Mouse (Mus musculus): ENCODE measurements around the gene Ech1.

Gene Ech1

GRCm38 (mm10) chr7:28802846-28803588, 22.0 kb upstream of the Ech1 start:
- DNase-seq (ENCODE audit: low read depth, low spot score): no peak

DNA sequence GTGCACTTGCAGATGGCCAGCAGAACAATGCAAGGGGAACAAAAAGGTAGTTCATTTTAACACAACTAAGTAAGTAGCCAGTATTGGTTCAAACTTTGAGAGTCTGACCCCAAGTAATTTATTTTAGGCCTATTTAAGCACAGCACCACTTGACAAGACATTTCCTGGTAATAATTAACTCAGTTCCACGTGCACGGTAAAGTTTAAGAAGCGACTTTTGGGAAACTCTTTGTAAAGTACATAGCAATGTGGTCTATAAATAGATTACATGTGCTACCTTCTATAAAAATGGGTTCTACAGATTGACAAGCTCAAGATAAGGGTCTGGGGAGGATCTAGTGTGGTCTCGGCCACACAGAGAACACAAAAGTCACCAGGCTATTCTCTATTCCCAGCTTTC, 21.3 kb upstream of the Ech1 start:
- DNase-seq (ENCODE audit: low read depth, low spot score): no peak

GRCm38 (mm10) chr7:28806869-28807268, 18.1 kb upstream of the Ech1 start:
- DNase-seq (ENCODE audit: low read depth, low spot score): no peak

- DNase-seq (ENCODE audit: low read depth, low spot score): no peak
Measured at GRCm38 (mm10) chr7:28807641-28808220, 17.3 kb upstream of the Ech1 start.

DNA sequence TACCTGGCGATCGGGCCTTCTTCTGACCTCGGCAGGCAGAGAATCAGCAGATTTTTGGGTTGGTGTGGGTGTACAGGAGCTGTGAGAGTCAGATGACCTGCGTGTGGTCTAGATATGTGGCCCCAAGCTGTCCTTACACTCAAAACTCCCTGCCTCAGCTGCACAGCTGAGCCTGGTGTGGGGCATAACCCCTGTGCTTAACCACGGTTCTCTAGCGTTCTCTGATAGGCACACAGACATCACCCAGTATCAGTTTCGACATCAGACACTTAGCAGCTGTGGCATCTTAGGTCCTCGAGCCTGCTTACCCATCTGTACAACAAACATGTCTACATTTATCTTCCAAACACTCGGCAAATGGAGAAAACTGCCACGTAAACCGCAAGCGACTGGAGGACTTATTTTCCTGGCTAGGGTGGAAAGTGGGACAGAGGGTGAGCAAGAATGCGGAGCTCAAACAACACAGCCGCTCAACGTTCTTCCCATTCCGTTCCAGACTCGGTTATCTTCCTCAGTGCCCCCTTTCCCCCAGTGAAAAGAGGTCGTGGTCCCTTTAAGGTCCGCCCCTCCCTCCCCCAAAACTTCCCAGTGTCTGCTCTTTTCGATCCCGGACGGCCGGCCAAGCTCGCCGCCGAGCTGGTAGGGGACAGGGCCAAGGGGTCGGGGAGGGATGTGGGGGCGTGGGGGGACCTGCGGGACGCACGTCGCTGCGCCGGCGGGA, 16.6 kb upstream of the Ech1 start, which contains the start of gene Hnrnpl:
Gene Hnrnpl, plus strand, starts transcription at position 321 of the 721 bp plus-strand sequence.
- DNase-seq (ENCODE audit: low read depth, low spot score): no peak

- DNase-seq (ENCODE audit: low read depth, low spot score): no peak
Measured at GRCm38 (mm10) chr7:28808957-28809393, 16.0 kb upstream of the Ech1 start.

GRCm38 (mm10) chr7:28809401-28810089, 15.5 kb upstream of the Ech1 start:
- DNase-seq (ENCODE audit: low read depth, low spot score): no peak

- DNase-seq (ENCODE audit: low read depth, low spot score): peak; percentile 98
Measured at GRCm38 (mm10) chr7:28810107-28811066, 14.6 kb upstream of the Ech1 start.

DNA sequence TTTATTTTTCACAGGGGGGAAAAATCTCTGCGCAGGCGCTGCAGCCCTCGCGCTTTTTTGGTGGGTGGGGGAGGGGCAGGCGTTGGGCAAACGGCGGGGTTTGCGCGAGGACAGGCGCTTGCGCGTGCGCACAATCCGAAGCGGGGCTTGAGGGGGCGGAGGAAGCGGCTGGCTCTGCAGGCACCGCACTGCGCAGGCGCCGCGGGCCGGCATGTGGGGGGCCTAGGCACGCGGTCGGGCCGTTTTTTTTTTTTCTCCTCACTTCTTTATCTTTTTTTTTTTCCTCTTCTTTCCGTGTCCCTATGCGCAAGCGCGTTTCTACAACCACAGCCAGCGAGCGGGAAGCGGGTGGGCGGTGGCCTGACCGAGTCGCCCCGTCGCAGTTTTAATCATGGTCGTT, 13.8 kb upstream of the Ech1 start:
- DNase-seq (ENCODE audit: low read depth, low spot score): peak; percentile 75

- DNase-seq (ENCODE audit: low read depth, low spot score): no peak
Measured at GRCm38 (mm10) chr7:28811640-28812275, 13.3 kb upstream of the Ech1 start.

DNA sequence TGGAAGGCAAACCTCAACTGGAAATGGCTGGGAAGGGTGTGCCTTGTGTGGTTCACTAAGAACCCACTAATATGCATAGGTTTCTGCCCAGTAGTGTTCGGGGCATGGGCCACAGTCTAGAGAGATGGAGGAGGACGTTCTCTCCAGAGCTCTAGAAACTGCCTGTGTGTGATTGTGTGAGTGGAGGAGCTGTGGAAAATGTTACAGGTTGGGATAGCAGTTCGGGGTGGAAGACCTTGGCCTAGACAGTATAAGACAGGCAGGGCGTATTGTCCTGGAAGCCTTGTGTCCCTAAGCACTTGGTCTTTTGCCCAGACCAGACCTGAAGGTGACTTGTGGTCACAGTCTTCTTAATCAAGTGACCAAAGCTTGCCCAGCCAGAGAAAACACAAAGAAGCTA, 12.6 kb upstream of the Ech1 start:
- no peak for DNase-seq (ENCODE audit: low read depth, low spot score)

- DNase-seq (ENCODE audit: low read depth, low spot score): no peak
Measured at GRCm38 (mm10) chr7:28812949-28813348, 12.1 kb upstream of the Ech1 start.

- DNase-seq (ENCODE audit: low read depth, low spot score): no peak
Measured at GRCm38 (mm10) chr7:28814306-28815034, 10.5 kb upstream of the Ech1 start.

DNA sequence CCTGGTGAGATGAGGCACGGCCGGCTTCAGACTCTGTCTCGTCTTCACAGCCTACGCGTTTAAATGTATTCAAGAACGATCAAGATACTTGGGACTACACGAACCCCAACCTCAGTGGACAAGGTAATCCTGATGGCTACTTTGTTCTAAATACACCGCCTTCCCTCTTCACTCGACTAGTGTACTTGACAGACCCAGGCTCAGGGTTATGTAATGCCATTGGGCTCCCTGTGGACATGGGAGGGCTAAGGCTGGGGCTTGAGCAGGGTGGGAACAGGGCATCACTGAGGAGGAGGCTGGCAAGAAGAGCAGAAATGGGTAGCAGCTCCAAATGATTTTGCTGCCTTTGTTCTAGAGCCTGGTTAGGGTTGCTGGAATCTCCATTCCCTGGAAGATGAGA, 9.8 kb upstream of the Ech1 start:
- DNase-seq (ENCODE audit: low read depth, low spot score): no peak

GRCm38 (mm10) chr7:28816201-28816600, 8.8 kb upstream of the Ech1 start:
- no peak for DNase-seq (ENCODE audit: low read depth, low spot score)

- no peak for DNase-seq (ENCODE audit: low read depth, low spot score)
Measured at GRCm38 (mm10) chr7:28816920-28817319, 8.1 kb upstream of the Ech1 start.

- no peak for DNase-seq (ENCODE audit: low read depth, low spot score)
Measured at GRCm38 (mm10) chr7:28817524-28817923, 7.5 kb upstream of the Ech1 start.

DNA sequence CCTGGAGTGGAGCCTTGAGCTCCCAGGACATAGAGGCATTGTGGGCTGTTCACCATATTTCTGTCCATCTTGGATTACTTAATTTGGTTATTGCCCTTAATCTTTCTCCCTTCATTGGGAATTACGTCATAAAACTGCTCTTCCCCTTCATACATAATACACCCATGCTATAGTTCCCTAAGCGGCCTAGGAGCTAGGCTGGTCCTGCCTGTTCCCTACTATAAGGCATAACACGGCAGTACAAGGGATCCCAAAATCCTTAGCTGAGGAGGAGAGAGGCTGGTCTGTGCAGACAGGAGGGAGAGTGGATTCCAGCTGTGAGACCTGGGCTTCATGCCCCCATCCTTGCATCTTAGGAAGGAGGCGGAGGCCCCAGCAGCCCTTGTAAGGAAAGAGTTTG, 7.1 kb upstream of the Ech1 start:
- DNase-seq (ENCODE audit: low read depth, low spot score): no peak

GRCm38 (mm10) chr7:28818436-28818835, 6.6 kb upstream of the Ech1 start:
- no peak for DNase-seq (ENCODE audit: low read depth, low spot score)

All from WW6 (cell line).